ENCODE assay signal across 9 mouse cellular contexts in genomic region chr11:51618894-51619408, GRCm38 (mm10). TPM values are rescaled to one million over a fixed set of nuclear protein-coding genes. Genes with fewer than 3 reads are reported as not detected.
DNase-seq lines count a peak whose midpoint lies in the region; ATAC-seq and TF ChIP-seq lines count a peak whose summit lies in the region.
"Had no signal": no experiment of that assay in that cellular context is flagged by ENCODE, and none has a peak within 500 bp of the region (broad histone marks: within the 10 kb centered on the region; RNA-seq: fewer than 3 reads in every experiment).

No protein-coding gene starts in this region.

- H3K4me2 ChIP-seq in neural tube, embryonic 14.5 days (ENCODE audit: low read depth, low read length), result peak overlapping the region; percentile 91

- TF ChIP-seq POLR2A in lung, adult 2 months (IDR thresholded peaks at IDR 0.05; ENCODE audit: borderline replicate concordance, extremely low read depth, low read depth, low read length), result no peak
- TF ChIP-seq POLR2A in embryonic fibroblast, embryonic 13.5 days (IDR thresholded peaks at IDR 0.05; ENCODE audit: low read depth, low read length), result no peak

- peak; percentile 42 for ATAC-seq in neural tube, embryonic 14.5 days (ENCODE audit: low read depth)

- H3K4me1 ChIP-seq in lung, adult 2 months (ENCODE audit: control insufficient read depth, insufficient read depth, low read length), result peaks cover 18% of the 10 kb centered on the region
- H3K4me1 ChIP-seq in embryonic fibroblast, embryonic 13.5 days (ENCODE audit: control insufficient read depth, insufficient read depth, low read length), result peaks cover 8% of the 10 kb centered on the region; the same call in 1 of the 2 replicates
- H3K4me1 ChIP-seq in limb, embryonic 10.5 days, result peaks cover 44% of the 10 kb centered on the region
- H3K4me1 ChIP-seq in neural tube, embryonic 14.5 days (ENCODE audit: control insufficient read depth, insufficient read depth, low read length), result peaks cover 10% of the 10 kb centered on the region

- peaks cover 29% of the 10 kb centered on the region for H3K36me3 ChIP-seq in limb, embryonic 10.5 days
- H3K36me3 ChIP-seq in neural tube, embryonic 14.5 days (ENCODE audit: control insufficient read depth, insufficient read depth, low read length), result peaks cover 20% of the 10 kb centered on the region

- no peaks in the 10 kb centered on the region for H3K27me3 ChIP-seq in limb, embryonic 10.5 days (ENCODE audit: low read depth, poor library complexity, severe bottlenecking)
- H3K27me3 ChIP-seq in neural tube, embryonic 14.5 days (ENCODE audit: control insufficient read depth, insufficient read depth, low read length), result no peaks in the 10 kb centered on the region

- 0 out of 2 replicates have a peak overlapping the region, but pooled peaks have one; percentile 3 for H3K9ac ChIP-seq in neural tube, embryonic 14.5 days (replicated peaks; ENCODE audit: low read depth, low read length)

- H3K4me3 ChIP-seq in lung, adult 2 months (replicated peaks; ENCODE audit: extremely low read depth, low read depth, low read length), result peak overlapping the region; percentile 58
- H3K4me3 ChIP-seq in embryonic fibroblast, embryonic 13.5 days (ENCODE audit: insufficient read depth, low read length), result peak overlapping the region; percentile 26; the same call in 1 of the 2 replicates
- peak overlapping the region; percentile 77 for H3K4me3 ChIP-seq in limb, embryonic 10.5 days
- peak overlapping the region; percentile 75 for H3K4me3 ChIP-seq in neural tube, embryonic 14.5 days (ENCODE audit: low read depth, low read length)

- no peak for DNase-seq in lung, adult 2 months
- no peak for DNase-seq in lung, postnatal 10 days
- DNase-seq in limb, embryonic 10.5 days (ENCODE audit: low spot score), result no peak
- no peak for DNase-seq in spleen, postnatal 4 days (ENCODE audit: low spot score in 2 of 2)
- no peak for DNase-seq in adrenal gland, postnatal 4 days (ENCODE audit: low spot score in 2 of 2)
- no peak for DNase-seq in kidney, postnatal 4 days

- TF ChIP-seq CTCF in lung, adult 2 months (IDR thresholded peaks at IDR 0.05; ENCODE audit: insufficient read depth, low read length), result no peak
- TF ChIP-seq CTCF in embryonic fibroblast, embryonic 13.5 days (IDR thresholded peaks at IDR 0.05; ENCODE audit: borderline replicate concordance, insufficient read depth, low read length), result no peak

- H3K9me3 ChIP-seq in limb, embryonic 10.5 days (replicated peaks), result no peaks in the 10 kb centered on the region
- no peaks in the 10 kb centered on the region for H3K9me3 ChIP-seq in neural tube, embryonic 14.5 days (ENCODE audit: control insufficient read depth, low read length)

- WGBS in lung, adult 2 months, result 38% methylated on average over 8 of the region's 8 CpGs
- 50% methylated on average over 8 of the region's 8 CpGs for WGBS in limb, embryonic 10.5 days
- 59% methylated on average over 8 of the region's 8 CpGs for WGBS in neural tube, embryonic 14.5 days

- no peak overlapping the region for H3K27ac ChIP-seq in embryonic fibroblast, embryonic 13.5 days (ENCODE audit: insufficient read depth, low read length)
- H3K27ac ChIP-seq in limb, embryonic 10.5 days, result peak overlapping the region; percentile 86
- H3K27ac ChIP-seq in neural tube, embryonic 14.5 days (ENCODE audit: low read depth, low read length), result peak overlapping the region; percentile 16; the same call in 1 of the 2 replicates

RNA-seq across cellular contexts. Expression of gene Nhp2, which starts 0.6 kb away (rescaled TPM):
- 22.6 and 33.3 TPM in 2 replicates for polyA plus RNA-seq in lung, adult 2 months (2012; rRNA removed)
- 61.2 and 70.9 TPM in 2 replicates for polyA plus RNA-seq in embryonic fibroblast, embryonic 13.5 days (2011; ENCODE audit: insufficient read length, low read depth, missing spikeins)
- 230 and 312 TPM in 2 replicates for polyA plus RNA-seq in limb, embryonic 10.5 days (2016; fragmentation: Nextera tagmentation; extraction: Ambion mirVana)
- 104 and 112 TPM in 2 replicates for polyA plus RNA-seq in neural tube, embryonic 14.5 days (2014; fragmentation: Nextera tagmentation; extraction: Ambion mirVana)
- total RNA-seq in adrenal gland, postnatal 4 days (2021), result 10 to 100 TPM; 73.2 to 74.9 TPM

RNA-seq across cellular contexts. Expression of gene Hnrnpab, which starts 12.3 kb away (rescaled TPM):
- polyA plus RNA-seq in lung, adult 2 months (2012; rRNA removed), result 174 and 289 TPM in 2 replicates
- 361 and 364 TPM in 2 replicates for polyA plus RNA-seq in embryonic fibroblast, embryonic 13.5 days (2011; ENCODE audit: insufficient read length, low read depth, missing spikeins)
- polyA plus RNA-seq in limb, embryonic 10.5 days (2016; fragmentation: Nextera tagmentation; extraction: Ambion mirVana), result 723 and 764 TPM in 2 replicates
- polyA plus RNA-seq in neural tube, embryonic 14.5 days (2014; fragmentation: Nextera tagmentation; extraction: Ambion mirVana), result 329 and 397 TPM in 2 replicates
- total RNA-seq in adrenal gland, postnatal 4 days (2021), result 100 to 1,000 TPM; 350 to 387 TPM

RNA-seq across cellular contexts. Expression of gene Rmnd5b, which starts 16.7 kb away (rescaled TPM):
- polyA plus RNA-seq in lung, adult 2 months (2012; rRNA removed), result 64.9 and 65.8 TPM in 2 replicates
- polyA plus RNA-seq in embryonic fibroblast, embryonic 13.5 days (2011; ENCODE audit: insufficient read length, low read depth, missing spikeins), result 17.5 and 20.0 TPM in 2 replicates
- 37.1 and 42.1 TPM in 2 replicates for polyA plus RNA-seq in limb, embryonic 10.5 days (2016; fragmentation: Nextera tagmentation; extraction: Ambion mirVana)
- 81.8 and 93.5 TPM in 2 replicates for polyA plus RNA-seq in neural tube, embryonic 14.5 days (2014; fragmentation: Nextera tagmentation; extraction: Ambion mirVana)
- total RNA-seq in adrenal gland, postnatal 4 days (2021), result 10 to 100 TPM; 41.5 to 50.0 TPM

RNA-seq across cellular contexts. Expression of gene N4bp3, which starts 31.7 kb away (rescaled TPM):
- polyA plus RNA-seq in lung, adult 2 months (2012; rRNA removed), result 43.7 and 45.9 TPM in 2 replicates
- polyA plus RNA-seq in embryonic fibroblast, embryonic 13.5 days (2011; ENCODE audit: insufficient read length, low read depth, missing spikeins), result 0.35 and 1.8 TPM in 2 replicates
- polyA plus RNA-seq in limb, embryonic 10.5 days (2016; fragmentation: Nextera tagmentation; extraction: Ambion mirVana), result 27.9 and 34.3 TPM in 2 replicates
- polyA plus RNA-seq in neural tube, embryonic 14.5 days (2014; fragmentation: Nextera tagmentation; extraction: Ambion mirVana), result 16.2 and 17.7 TPM in 2 replicates
- total RNA-seq in adrenal gland, postnatal 4 days (2021), result 10 to 100 TPM; 19.8 to 26.5 TPM

RNA-seq across cellular contexts. Expression of gene D930048N14Rik, which starts 31.8 kb away (rescaled TPM):
- 9.1 and 13.2 TPM in 2 replicates for polyA plus RNA-seq in lung, adult 2 months (2012; rRNA removed)
- polyA plus RNA-seq in embryonic fibroblast, embryonic 13.5 days (2011; ENCODE audit: insufficient read length, low read depth, missing spikeins), result 0.30 and 0.52 TPM in 2 replicates
- polyA plus RNA-seq in limb, embryonic 10.5 days (2016; fragmentation: Nextera tagmentation; extraction: Ambion mirVana), result 3.2 and 4.1 TPM in 2 replicates
- polyA plus RNA-seq in neural tube, embryonic 14.5 days (2014; fragmentation: Nextera tagmentation; extraction: Ambion mirVana), result 1.7 and 1.8 TPM in 2 replicates
- 1 to 10 TPM; 3.5 to 4.1 TPM for total RNA-seq in adrenal gland, postnatal 4 days (2021)
- total RNA-seq: hematopoietic stem cell, adult 5-6 weeks had no signal

Comparison
In these comparisons a context has a peak if more than half of its experiments do, and no peak if none do; other contexts are left out.
1. H3K4me3 ChIP-seq: peak in every context shown above with its lines; median percentile 77 in limb, embryonic 10.5 days; 75 in neural tube, embryonic 14.5 days; 58 in lung, adult 2 months; 26 in embryonic fibroblast, embryonic 13.5 days.